Mouse (Mus musculus): ENCODE measurements at regions not wholly inside any gene's neighbourhood (a gene's known extent, or its start where the extent isn't known, plus 50 kb on each side); places are given as distances from the start of the nearest gene placed in this dataset.

DNA sequence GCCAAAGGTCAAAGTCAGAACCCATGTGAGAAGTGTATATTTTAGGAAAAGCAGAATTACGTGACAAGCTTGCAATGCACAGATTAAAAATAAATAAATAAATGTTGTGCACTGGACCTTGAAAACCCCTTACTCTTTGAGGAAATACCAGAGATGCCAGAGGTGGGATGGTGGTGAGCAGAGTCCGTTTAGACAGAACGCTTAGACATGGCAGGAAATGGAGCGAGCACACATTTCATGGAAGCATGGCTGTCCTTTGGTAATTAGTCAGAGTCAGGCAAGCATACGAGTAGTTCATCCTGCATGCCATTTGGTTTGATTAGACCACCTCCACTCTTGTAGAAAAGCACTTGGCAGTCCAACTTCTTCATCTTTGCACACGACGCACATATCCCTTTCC, 443.4 kb upstream of the Arglu1 start:
- TF ChIP-seq CTCF (IDR thresholded peaks at IDR 0.05) (no peak), POLR2A (IDR thresholded peaks at IDR 0.05; ENCODE audit: insufficient read depth, low read depth, low read length) (no peak)

All from heart, adult 2 months (tissue).